Mouse (Mus musculus): ENCODE data around the gene Tac2. TPM values are rescaled to one million over a fixed set of nuclear protein-coding genes. Genes with fewer than 3 reads are reported as not detected.
A peak's percentile ranks its signal among the peaks of the same experiment; 100 is the strongest.

Tac2 gene
- polyA plus RNA-seq, 1 experiment from 2014 or later, result 24.6 TPM

DNA sequence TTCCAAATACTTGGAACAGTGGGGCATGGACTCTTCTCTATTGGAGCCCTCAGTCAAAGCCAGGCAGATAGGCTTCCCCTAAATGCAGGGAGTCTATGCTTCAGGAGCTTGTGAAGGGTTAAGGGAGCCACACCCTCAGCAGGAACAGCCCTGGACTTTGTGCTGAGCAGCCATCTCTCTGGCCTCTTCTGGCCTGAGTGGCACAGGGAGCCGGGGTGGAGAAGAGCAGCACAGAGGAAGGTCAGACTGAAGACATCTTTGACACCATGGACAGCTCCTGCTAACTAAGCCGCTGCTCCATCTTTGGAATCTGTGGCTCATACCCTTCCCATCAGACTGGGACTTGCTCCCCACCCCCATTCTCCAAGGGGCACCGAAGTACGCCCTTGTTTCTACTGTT is 21.0 kb upstream of the Tac2 start:
- Histone ChIP-seq H3K27me3 (ENCODE audit: insufficient read depth, poor library complexity, severe bottlenecking) (no peaks in the 10 kb centered on the region), H3K9me3 (no peaks in the 10 kb centered on the region), H3K4me3 (no peak overlapping the region), H3K36me3 (peaks cover 9% of the 10 kb centered on the region; the same call in 1 of the 2 replicates), H3K4me1 (peaks cover 17% of the 10 kb centered on the region; the same call in 1 of the 2 replicates), H3K27ac (no peak overlapping the region)
- no peak for DNase-seq (ENCODE audit: low spot score)
- 28% methylated on average over 4 of the region's 4 CpGs for WGBS

DNA sequence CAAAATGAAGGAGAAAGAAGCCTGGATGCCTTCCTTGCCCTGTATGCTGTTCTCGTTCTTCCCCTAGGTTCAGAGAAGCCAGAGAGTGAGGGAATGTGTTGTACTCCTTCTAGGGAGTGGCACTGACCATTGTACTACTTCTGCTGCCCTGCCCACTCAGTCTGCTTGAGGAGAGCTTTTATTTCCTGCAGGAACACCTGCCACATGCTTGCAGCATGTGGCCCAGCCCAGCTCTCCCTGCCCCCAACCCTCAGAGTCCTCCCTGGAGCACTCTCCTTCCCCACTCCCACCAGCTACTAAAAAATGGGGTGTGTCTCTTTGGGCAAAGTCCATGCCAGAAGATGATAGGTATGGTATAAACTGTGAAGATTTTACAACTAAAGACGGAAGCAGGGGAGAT is 20.0 kb upstream of the Tac2 start:
- no peaks in the 10 kb centered on the region for H3K9me3 ChIP-seq
- peaks cover 17% of the 10 kb centered on the region; the same call in 1 of the 2 replicates for H3K4me1 ChIP-seq

DNA sequence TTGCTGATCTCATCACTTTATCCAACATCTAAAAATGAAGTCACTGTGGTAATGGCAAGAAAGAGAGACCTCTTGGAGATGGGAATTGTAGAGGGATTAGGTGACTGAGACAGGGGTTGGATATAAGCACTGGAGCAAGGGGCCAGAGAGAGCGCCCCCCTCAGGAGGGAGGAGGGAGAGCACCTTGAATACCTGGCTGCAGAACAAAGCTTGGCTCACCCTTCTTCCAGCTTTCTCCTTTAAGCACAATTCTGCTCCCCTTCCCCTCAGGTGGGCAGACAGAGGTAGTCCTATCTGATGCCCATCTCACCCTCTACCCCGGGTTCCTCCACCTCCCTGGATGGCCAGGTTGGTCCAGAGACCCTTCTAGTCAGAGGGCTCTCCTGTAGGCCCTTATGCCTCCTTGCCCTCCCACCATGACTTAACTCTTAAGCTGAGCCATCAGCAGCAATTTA is 19.5 kb upstream of the Tac2 start, which contains the start of gene Myo1a:
Gene Myo1a (plus strand): TSS at position 405 of the 455 bp plus-strand sequence.
- WGBS, result 61% methylated on average over 2 of the region's 2 CpGs
- H3K27me3 ChIP-seq (ENCODE audit: insufficient read depth, poor library complexity, severe bottlenecking), result no peaks in the 10 kb centered on the region
- no peaks in the 10 kb centered on the region for H3K9me3 ChIP-seq
- H3K4me3 ChIP-seq, result no peak within 1 kb of the TSS
- no peak within 1 kb of the TSS for H3K27ac ChIP-seq
- 0 out of 2 replicates have a peak, but pooled peaks cover under 1% of the 10 kb centered on the region for H3K36me3 ChIP-seq
- no peak for DNase-seq (ENCODE audit: low spot score)
- peaks cover 17% of the 10 kb centered on the region; the same call in 1 of the 2 replicates for H3K4me1 ChIP-seq

More for the DNA sequence above, 20.0 kb upstream of the Tac2 start:
- DNase-seq (ENCODE audit: low spot score), result no peak
- WGBS, result 56% methylated on average over 2 of the region's 2 CpGs
- no peak overlapping the region for H3K4me3 ChIP-seq
- H3K36me3 ChIP-seq, result peaks cover 5% of the 10 kb centered on the region; the same call in 1 of the 2 replicates
- H3K27me3 ChIP-seq (ENCODE audit: insufficient read depth, poor library complexity, severe bottlenecking), result no peaks in the 10 kb centered on the region
- H3K27ac ChIP-seq, result no peak overlapping the region

DNA sequence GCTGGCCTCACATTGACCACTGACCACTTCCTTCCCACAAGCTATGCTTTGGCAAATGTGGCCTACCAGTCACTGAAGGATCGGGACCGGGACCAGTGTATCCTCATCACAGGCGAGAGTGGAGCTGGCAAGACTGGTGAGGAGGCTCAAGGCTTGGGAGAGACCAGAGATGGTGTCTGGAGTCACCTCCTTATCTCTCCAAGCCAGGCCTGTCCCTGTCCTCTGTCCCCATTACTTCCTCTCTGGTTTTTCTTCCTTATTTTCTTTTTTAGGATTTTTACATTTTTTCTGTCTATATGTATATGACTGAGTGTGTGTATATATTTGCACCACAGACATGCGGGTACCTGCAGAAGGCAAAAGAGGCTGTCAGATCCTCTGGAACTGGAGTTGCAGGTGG is 18.5 kb upstream of the Tac2 start:
- Histone ChIP-seq H3K4me3 (no peak overlapping the region), H3K27ac (no peak overlapping the region), H3K4me1 (peaks cover 21% of the 10 kb centered on the region; the same call in 1 of the 2 replicates), H3K36me3 (no peaks in the 10 kb centered on the region), H3K9me3 (no peaks in the 10 kb centered on the region), H3K27me3 (ENCODE audit: insufficient read depth, poor library complexity, severe bottlenecking) (no peaks in the 10 kb centered on the region)
- no peak for DNase-seq (ENCODE audit: low spot score)
- WGBS, result 82% methylated on average over 4 of the region's 4 CpGs

DNA sequence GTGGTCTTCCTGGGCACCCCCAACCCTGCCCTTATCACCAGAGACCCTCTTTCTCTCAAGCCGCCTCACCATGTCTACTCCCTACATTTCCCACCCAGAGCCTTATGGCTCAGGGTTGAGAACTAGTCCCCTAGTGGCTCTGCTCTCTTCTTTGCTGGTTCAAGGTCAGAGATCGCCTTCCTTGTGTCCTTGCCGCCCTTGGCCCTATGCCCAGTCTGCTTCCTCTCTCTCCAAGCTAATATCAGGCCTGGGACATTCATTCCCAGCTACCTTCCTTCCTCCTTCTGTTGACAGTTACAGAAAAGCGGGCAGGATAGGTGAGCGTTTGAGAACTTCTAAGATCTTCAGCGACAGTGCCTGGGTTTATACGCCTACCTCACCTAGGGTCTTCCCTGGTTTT is 16.6 kb upstream of the Tac2 start:
- Histone ChIP-seq H3K4me3 (no peak overlapping the region), H3K27ac (no peak overlapping the region), H3K27me3 (ENCODE audit: insufficient read depth, poor library complexity, severe bottlenecking) (no peaks in the 10 kb centered on the region), H3K4me1 (peaks cover 24% of the 10 kb centered on the region; the same call in 1 of the 2 replicates), H3K9me3 (no peaks in the 10 kb centered on the region), H3K36me3 (no peaks in the 10 kb centered on the region)
- WGBS, result 61% methylated on average over 7 of the region's 7 CpGs
- DNase-seq (ENCODE audit: low spot score), result no peak

DNA sequence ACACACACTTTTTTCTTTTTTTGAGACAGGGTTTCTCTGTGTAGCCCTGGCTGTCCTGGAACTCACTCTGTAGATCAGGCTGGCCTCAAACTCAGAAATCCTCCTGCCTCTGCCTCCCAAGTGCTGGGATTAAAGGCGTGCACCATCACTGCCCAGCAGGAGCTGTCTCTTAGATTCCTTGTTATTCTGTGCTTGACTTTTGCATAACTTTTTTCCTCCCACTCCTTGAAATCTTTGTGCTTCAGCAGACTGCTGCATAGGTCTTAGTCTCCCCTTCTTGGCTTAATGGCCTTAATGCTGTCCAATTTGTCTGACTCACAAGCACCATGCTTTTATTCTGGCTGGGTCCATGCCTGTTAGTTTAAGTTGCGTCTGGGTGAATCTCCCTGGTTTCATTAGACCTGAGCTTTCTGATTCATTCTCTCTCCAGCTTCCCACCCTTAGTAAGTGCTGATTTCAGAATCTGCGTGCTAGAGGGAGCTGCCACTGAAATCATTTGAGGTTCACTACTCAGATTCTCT is 15.4 kb upstream of the Tac2 start:
- no peak overlapping the region for H3K4me3 ChIP-seq
- H3K4me1 ChIP-seq, result peaks cover 27% of the 10 kb centered on the region; the same call in 1 of the 2 replicates
- H3K36me3 ChIP-seq, result no peaks in the 10 kb centered on the region
- H3K27me3 ChIP-seq (ENCODE audit: insufficient read depth, poor library complexity, severe bottlenecking), result no peaks in the 10 kb centered on the region
- WGBS, result 74% methylated on average over 3 of the region's 3 CpGs
- H3K27ac ChIP-seq, result no peak overlapping the region
- DNase-seq (ENCODE audit: low spot score), result no peak
- no peaks in the 10 kb centered on the region for H3K9me3 ChIP-seq

DNA sequence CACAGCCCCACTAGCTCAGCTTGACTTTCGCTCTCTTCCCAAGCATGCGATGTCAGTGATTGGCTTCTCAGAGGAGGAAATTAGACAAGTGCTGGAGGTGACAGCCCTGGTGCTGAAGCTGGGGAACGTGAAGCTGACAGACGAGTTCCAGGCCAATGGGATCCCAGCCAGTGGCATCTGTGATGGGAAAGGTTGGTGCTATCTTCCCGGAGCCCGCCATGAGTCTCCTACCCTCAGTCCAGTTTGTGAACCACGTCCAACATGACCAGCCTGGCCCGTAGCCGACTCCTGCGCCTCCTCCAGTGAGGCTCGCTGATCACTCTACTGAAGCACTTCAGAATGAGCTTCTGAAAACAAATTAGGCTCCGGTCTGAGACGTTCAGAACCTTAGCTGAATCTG is 13.9 kb upstream of the Tac2 start:
- Histone ChIP-seq H3K4me3 (no peak overlapping the region), H3K27me3 (ENCODE audit: insufficient read depth, poor library complexity, severe bottlenecking) (peaks cover 10% of the 10 kb centered on the region; the same call in 1 of the 2 replicates), H3K36me3 (no peaks in the 10 kb centered on the region), H3K9me3 (no peaks in the 10 kb centered on the region), H3K27ac (no peak overlapping the region), H3K4me1 (peaks cover 27% of the 10 kb centered on the region; the same call in 1 of the 2 replicates)
- 65% methylated on average over 13 of the region's 13 CpGs for WGBS
- DNase-seq (ENCODE audit: low spot score), result no peak

DNA sequence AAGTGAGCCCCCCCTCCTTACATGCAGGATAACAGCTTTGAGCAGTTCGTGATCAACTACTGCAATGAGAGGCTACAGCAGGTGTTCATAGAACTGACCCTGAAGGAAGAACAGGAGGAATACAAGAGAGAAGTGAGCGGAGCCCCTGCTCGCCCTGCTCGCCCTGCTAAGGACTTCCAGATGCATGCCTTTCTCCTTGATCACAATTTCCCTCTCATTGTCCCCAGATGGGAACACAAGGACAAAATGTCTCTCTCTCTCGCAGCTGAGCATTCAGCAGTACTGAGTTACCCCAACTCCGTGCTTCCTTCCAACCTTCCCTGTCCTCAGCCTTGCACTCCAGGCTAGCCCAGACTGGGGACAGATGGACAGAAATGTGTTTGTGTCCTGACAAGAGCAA is 11.5 kb upstream of the Tac2 start:
- Histone ChIP-seq H3K4me3 (no peak overlapping the region), H3K27me3 (ENCODE audit: insufficient read depth, poor library complexity, severe bottlenecking) (peaks cover 18% of the 10 kb centered on the region), H3K36me3 (no peaks in the 10 kb centered on the region), H3K9me3 (no peaks in the 10 kb centered on the region), H3K4me1 (peaks cover 20% of the 10 kb centered on the region), H3K27ac (no peak overlapping the region)
- WGBS, result 54% methylated on average over 6 of the region's 6 CpGs
- DNase-seq (ENCODE audit: low spot score), result no peak

DNA sequence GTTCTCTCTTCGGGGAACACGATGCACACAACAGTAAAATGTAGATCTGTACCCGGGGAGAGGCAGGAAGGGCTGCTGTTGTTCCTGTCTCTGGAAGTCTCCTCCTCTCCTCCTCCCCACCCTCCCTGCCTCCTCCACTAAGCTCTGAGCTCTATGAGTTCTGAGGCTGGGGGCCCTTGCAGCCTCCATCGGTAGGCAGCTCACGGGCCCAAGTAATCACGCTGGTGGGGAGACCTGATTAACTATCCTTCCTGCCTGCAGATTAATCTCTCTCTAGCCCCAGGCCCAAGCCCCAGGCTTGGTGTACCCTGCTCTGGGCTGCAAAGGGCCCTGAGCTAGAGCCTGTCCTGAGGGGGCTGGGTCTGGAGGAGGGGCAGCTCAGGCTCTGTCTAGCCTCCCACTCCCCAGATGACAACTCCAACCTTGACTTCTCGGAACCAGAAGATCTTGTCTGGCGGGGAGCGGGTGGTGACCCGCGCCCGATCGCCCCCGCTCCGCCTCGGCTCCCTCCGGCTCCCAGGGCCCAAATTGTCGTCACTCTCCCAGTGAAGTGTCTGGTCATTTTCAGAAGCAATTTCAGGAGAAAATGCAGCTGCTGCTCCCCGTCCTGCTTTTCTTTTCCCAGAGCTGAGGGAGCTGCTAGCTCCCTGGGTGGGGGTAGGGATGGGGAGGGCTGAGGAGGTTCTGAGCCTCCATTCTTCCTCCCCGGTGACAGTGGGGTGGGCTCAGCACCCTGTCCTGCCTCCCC is 2.4 kb upstream of the Tac2 start:
- Histone ChIP-seq H3K27ac (peak overlapping the region; percentile 52), H3K9me3 (no peaks in the 10 kb centered on the region), H3K4me1 (peaks cover 59% of the 10 kb centered on the region), H3K36me3 (no peaks in the 10 kb centered on the region), H3K27me3 (ENCODE audit: insufficient read depth, poor library complexity, severe bottlenecking) (peaks cover 69% of the 10 kb centered on the region), H3K4me3 (peak overlapping the region; percentile 41)
- no peak for DNase-seq (ENCODE audit: low spot score)
- 12% methylated on average over 20 of the region's 20 CpGs for WGBS

DNA sequence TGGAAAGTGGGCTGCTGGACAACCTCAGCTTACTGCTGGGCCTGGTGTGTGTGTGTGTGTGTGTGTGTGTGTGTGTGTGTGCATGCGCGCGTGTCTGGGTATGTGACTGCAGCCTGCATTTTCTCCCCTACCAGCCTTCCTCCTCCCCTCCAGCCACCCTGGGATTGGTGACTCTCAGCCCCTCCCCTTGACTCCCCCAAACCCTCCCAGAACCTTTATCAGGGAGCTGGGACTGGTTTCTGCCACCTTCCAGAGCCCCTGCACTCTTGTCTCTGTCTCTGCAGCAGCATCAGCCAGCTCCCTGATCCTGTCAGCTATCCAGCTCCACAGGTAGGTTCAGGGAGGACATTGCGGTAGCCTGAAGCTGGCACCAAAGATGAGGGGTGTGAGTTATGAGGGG is 858 bp downstream of the Tac2 start:
- H3K4me1 ChIP-seq, result peaks cover 41% of the 10 kb centered on the region
- no peak for DNase-seq (ENCODE audit: low spot score)
- peaks cover 64% of the 10 kb centered on the region for H3K27me3 ChIP-seq (ENCODE audit: insufficient read depth, poor library complexity, severe bottlenecking)
- no peak overlapping the region for H3K4me3 ChIP-seq
- 57% methylated on average over 4 of the region's 4 CpGs for WGBS
- no peaks in the 10 kb centered on the region for H3K9me3 ChIP-seq
- H3K36me3 ChIP-seq, result no peaks in the 10 kb centered on the region
- no peak overlapping the region for H3K27ac ChIP-seq

DNA sequence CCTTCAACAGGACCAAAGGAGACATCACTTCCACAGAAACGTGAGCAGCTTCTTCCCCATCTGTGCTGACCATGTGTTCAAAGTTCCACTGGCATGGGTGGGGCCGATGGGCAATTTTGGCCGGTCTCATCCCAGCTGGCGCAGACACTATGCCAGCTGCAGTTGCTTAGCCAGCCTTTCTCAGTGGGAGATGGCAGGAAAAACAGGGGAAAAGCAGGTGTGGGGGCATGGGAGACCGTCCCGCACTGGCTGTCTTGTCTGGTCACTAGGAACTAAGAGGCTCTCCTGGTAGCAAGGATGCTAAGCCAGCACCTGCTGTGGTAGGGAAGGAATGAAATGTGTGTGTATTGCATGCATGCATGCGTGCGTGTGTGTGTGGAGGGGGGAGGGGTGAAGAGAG is 4.2 kb downstream of the Tac2 start:
- Histone ChIP-seq H3K4me1 (peaks cover 14% of the 10 kb centered on the region; the same call in 1 of the 2 replicates), H3K27me3 (ENCODE audit: insufficient read depth, poor library complexity, severe bottlenecking) (peaks cover 32% of the 10 kb centered on the region), H3K27ac (no peak overlapping the region), H3K36me3 (no peaks in the 10 kb centered on the region), H3K9me3 (no peaks in the 10 kb centered on the region), H3K4me3 (no peak overlapping the region)
- DNase-seq (ENCODE audit: low spot score), result no peak
- WGBS, result 79% methylated on average over 8 of the region's 8 CpGs

DNA sequence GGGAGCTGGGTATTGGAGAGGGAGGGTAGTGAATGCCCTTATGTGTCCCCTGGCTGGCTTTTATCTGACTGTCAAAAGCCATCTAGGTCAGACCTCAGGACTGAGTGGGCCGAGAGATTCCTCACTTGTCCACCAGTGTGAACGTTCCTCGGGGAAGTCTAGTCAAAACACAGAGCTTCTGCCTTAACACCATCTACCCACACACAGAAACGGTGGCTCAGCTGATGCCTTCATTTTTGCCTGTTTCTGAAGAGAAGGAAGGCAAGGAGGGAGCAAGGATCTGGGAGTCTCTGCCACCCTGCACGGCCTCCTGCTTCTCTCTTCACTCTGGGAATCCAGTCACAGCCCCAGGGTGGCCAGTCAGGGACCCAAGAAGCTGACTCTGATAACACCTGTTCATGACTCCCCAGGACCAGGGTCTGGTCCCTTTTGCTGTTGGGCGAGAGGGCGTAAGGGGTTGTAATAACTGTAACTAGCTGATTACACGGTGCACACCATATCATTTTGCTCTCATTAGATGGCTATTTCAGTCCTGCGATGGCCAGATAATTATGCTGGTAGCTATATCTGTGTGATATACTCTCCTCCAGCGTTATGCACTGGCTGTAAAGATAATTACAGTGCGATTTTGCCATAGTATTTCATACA is 6.1 kb downstream of the Tac2 start:
- no peaks in the 10 kb centered on the region for H3K36me3 ChIP-seq
- H3K27ac ChIP-seq, result no peak overlapping the region
- H3K4me3 ChIP-seq, result no peak overlapping the region
- WGBS, result 67% methylated on average over 11 of the region's 11 CpGs
- DNase-seq (ENCODE audit: low spot score), result no peak
- H3K9me3 ChIP-seq, result no peaks in the 10 kb centered on the region
- H3K27me3 ChIP-seq (ENCODE audit: insufficient read depth, poor library complexity, severe bottlenecking), result peaks cover 24% of the 10 kb centered on the region
- H3K4me1 ChIP-seq, result peaks cover 8% of the 10 kb centered on the region

DNA sequence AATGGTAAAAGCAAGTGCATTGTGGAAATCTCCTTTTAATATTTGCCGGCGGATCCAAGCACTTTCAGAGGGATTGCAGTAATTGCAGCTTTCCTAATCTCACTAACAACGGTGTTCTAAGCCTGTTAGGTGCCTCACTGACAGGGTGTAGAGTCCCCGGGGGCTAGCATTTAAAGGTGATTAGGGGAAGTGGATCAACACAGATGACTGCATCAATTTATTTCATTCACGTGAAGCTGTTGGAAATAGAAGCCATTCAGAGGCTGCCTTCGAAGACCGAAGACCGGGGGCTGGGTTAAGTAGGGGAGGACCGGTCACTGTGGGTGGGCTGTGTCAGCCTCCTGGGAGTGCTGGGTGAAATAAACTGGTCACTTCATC is 6.6 kb downstream of the Tac2 start:
- Histone ChIP-seq H3K9me3 (no peaks in the 10 kb centered on the region), H3K4me1 (peaks cover 8% of the 10 kb centered on the region), H3K36me3 (no peaks in the 10 kb centered on the region), H3K27me3 (ENCODE audit: insufficient read depth, poor library complexity, severe bottlenecking) (peaks cover 20% of the 10 kb centered on the region), H3K4me3 (no peak overlapping the region), H3K27ac (no peak overlapping the region)
- DNase-seq (ENCODE audit: low spot score), result no peak
- 63% methylated on average over 9 of the region's 9 CpGs for WGBS
